Mouse (Mus musculus): ENCODE data around the gene H3f3a.

DNA sequence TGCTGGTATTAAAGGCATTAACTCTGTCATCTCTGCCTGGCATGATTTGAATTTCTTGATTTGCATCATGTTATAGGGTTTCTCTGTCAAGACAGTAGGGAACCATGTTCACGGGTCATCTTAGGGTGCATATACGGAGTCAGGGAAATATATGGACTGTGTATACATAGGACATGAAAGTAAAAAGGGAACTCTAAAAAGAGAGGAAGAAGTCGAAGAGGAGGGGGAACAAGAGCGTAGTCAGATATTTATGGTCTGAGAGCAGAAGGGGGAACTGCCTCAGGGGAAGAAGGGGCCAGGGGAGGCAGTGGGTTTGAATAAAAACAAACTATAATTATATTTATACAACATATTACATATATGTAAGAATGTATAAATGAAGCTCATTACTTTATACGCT, 8.5 kb upstream of the H3f3a start:
- no peak for TF ChIP-seq FLI1 (IDR thresholded peaks at IDR 0.05; ENCODE audit: low read length)
- TF ChIP-seq GATA1 (IDR thresholded peaks at IDR 0.05; ENCODE audit: borderline replicate concordance, low read length), result no peak

Measured in megakaryocyte, embryonic 14.5 days (primary cell).